Mouse (Mus musculus): Measurements from ENCODE around the gene Hsph1. TPM values are rescaled to one million over a fixed set of nuclear protein-coding genes. Genes with fewer than 3 reads are reported as not detected.

Hsph1 gene
- total and polyA plus RNA-seq, 3 experiments = 57.5 to 156 (median 80.9) TPM

DNA sequence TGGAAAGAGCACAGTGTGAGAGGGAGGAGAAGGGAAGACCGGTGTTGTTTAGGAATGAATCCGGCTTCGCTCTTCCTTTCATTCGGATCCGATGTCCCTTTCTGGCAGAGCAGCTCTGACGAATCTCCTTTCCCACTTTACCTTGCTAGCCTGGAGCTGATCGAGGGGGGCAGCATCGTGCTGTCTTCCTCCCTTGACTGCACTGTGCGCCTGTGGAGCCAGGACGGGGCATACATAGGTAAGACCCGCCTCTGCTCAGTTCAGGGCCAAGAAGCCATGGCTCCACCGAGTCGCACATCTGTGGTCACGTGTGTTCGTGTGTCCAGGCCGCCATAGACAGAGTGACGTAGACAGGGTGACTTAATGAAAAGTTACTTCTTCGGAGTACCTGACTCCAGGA, 38.8 kb downstream of the Hsph1 start:
- H3K4me1 ChIP-seq (ENCODE audit: control insufficient read depth in 1 of 2, insufficient read depth in 2 of 2) = peaks cover 0 to 3% of the 10 kb centered on the region in 2 experiments; a peak in 1 of 4 replicates
- H3K27me3 ChIP-seq (replicated peaks) = peaks cover 2% of the 10 kb centered on the region
- no peak for DNase-seq (ENCODE audit: extremely low read depth)
- dilution Hi-C loops (cut with MboI; ENCODE audit: extremely low pct_ligation_motif_present, extremely low pct_unique_long_range_greater_than_20kb, low sequenced_read_pairs) (no loop called here), in situ Hi-C loops (cut with MboI; ENCODE audit: low pct_ligation_motif_present, low pct_unique_long_range_greater_than_20kb, low sequenced_read_pairs) (no loop called here)
- H3K4me2 ChIP-seq (ENCODE audit: insufficient read depth, low read depth, poor library complexity, severe bottlenecking) = no peak overlapping the region
- no peaks in the 10 kb centered on the region for H3K36me3 ChIP-seq (replicated peaks in 1 of 2; ENCODE audit: control insufficient read depth in 1 of 2, insufficient read depth in 1 of 2, low read length in 1 of 2)
- no peak overlapping the region for H3K4me3 ChIP-seq (replicated peaks in 1 of 3; ENCODE audit: low read depth in 2 of 3, low read length in 2 of 3, poor library complexity in 1 of 3)
- no peaks in the 10 kb centered on the region for H3K79me2 ChIP-seq (replicated peaks; ENCODE audit: control insufficient read depth, extremely low read depth, insufficient read depth, poor library complexity, severe bottlenecking)
- peaks cover 4% of the 10 kb centered on the region for H3K9me3 ChIP-seq (replicated peaks; ENCODE audit: low read length)
- TF ChIP-seq MAZ (IDR thresholded peaks at IDR 0.05; ENCODE audit: low read depth, low read length) = no peak
- no peak for TF ChIP-seq ELF1 (IDR thresholded peaks at IDR 0.05; ENCODE audit: low read depth, low read length)
- no peak for TF ChIP-seq MYC (IDR thresholded peaks at IDR 0.05; ENCODE audit: low read depth, low read length)
- TF ChIP-seq MAX (IDR thresholded peaks at IDR 0.05; ENCODE audit: low read length) = no peak
- no peak for TF ChIP-seq JUN (IDR thresholded peaks at IDR 0.05; ENCODE audit: insufficient read depth, low read depth, low read length)
- TF ChIP-seq USF1 (IDR thresholded peaks at IDR 0.05; ENCODE audit: low read depth, low read length) = no peak
- TF ChIP-seq RCOR1 (conservative IDR thresholded peaks at IDR 0.05; ENCODE audit: low read depth, low read length) = no peak
- TF ChIP-seq POLR2AphosphoS2 (IDR thresholded peaks at IDR 0.05; ENCODE audit: low read depth, low read length) = no peak
- no peak for TF ChIP-seq USF2 (conservative IDR thresholded peaks at IDR 0.05; ENCODE audit: low read depth, low read length)
- no peak overlapping the region for H3K9ac ChIP-seq (ENCODE audit: insufficient read depth, low read depth)
- no peak overlapping the region for H3K27ac ChIP-seq (ENCODE audit: insufficient read depth, low read depth)

DNA sequence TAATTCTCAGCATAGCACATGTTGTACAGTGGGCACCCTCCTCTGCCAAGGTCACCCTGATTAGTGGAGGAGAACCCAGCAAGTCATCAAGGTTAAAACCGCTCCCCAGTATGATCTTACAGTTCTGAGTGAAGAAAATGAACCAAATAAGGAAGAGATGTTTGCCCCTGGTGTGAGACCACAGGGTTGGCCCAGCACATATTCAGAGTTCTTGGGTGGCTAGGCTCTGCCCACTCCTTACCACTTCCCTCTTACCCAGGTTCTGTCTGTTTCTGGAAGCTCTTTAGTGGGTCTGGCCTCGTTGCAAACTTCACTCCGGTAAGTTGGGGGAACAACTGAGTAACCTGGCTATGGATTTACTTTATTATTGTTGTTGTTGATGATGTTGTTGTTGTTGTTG, 42.0 kb downstream of the Hsph1 start:
- H3K27ac ChIP-seq (ENCODE audit: insufficient read depth, low read depth) = no peak overlapping the region
- H3K4me1 ChIP-seq (ENCODE audit: control insufficient read depth in 1 of 2, insufficient read depth in 2 of 2) = peaks cover 0 to 3% of the 10 kb centered on the region in 2 experiments; a peak in 1 of 4 replicates
- no peaks in the 10 kb centered on the region for H3K36me3 ChIP-seq (replicated peaks in 1 of 2; ENCODE audit: control insufficient read depth in 1 of 2, insufficient read depth in 1 of 2, low read length in 1 of 2)
- no peak for DNase-seq (ENCODE audit: extremely low read depth)
- H3K79me2 ChIP-seq (replicated peaks; ENCODE audit: control insufficient read depth, extremely low read depth, insufficient read depth, poor library complexity, severe bottlenecking) = no peaks in the 10 kb centered on the region
- no peak overlapping the region for H3K4me3 ChIP-seq (replicated peaks in 1 of 3; ENCODE audit: low read depth in 2 of 3, low read length in 2 of 3, poor library complexity in 1 of 3)
- peaks cover 6% of the 10 kb centered on the region for H3K9me3 ChIP-seq (replicated peaks; ENCODE audit: low read length)
- peaks cover under 1% of the 10 kb centered on the region for H3K27me3 ChIP-seq (replicated peaks)
- dilution Hi-C loops (cut with MboI; ENCODE audit: extremely low pct_ligation_motif_present, extremely low pct_unique_long_range_greater_than_20kb, low sequenced_read_pairs) = no loop called here
- no peak overlapping the region for H3K4me2 ChIP-seq (ENCODE audit: insufficient read depth, low read depth, poor library complexity, severe bottlenecking)
- no peak overlapping the region for H3K9ac ChIP-seq (ENCODE audit: insufficient read depth, low read depth)
- in situ Hi-C loops (cut with MboI; ENCODE audit: low pct_ligation_motif_present, low pct_unique_long_range_greater_than_20kb, low sequenced_read_pairs) = no loop called here
- TF ChIP-seq UBTF (IDR thresholded peaks at IDR 0.05; ENCODE audit: low read depth, low read length) (no peak), RAD21 (IDR thresholded peaks at IDR 0.05; ENCODE audit: low read depth, low read length) (no peak), GABPA (IDR thresholded peaks at IDR 0.05; ENCODE audit: insufficient replicate concordance, low read depth, low read length) (no peak), POLR2A (IDR thresholded peaks at IDR 0.05; ENCODE audit: low read depth, low read length) (no peak), EP300 (IDR thresholded peaks at IDR 0.05; ENCODE audit: low read length) (no peak), SIN3A (IDR thresholded peaks at IDR 0.05; ENCODE audit: low read length) (no peak), MXI1 (IDR thresholded peaks at IDR 0.05; ENCODE audit: low read depth, low read length) (no peak), POLR2AphosphoS2 (IDR thresholded peaks at IDR 0.05; ENCODE audit: low read depth, low read length) (no peak), ETS1 (conservative IDR thresholded peaks at IDR 0.05; ENCODE audit: low read depth, low read length) (no peak), HCFC1 (IDR thresholded peaks at IDR 0.05; ENCODE audit: low read depth, low read length) (no peak)

Data from CH12.LX (cell line).